Mouse (Mus musculus): ENCODE measurements at regions not wholly inside any gene's neighbourhood (a gene's known extent, or its start where the extent isn't known, plus 50 kb on each side); places are given as distances from the start of the nearest gene placed in this dataset.

- no peak for TF ChIP-seq CTCF (IDR thresholded peaks at IDR 0.05; ENCODE audit: borderline replicate concordance, insufficient read depth, low read depth, low read length)
- no peak for TF ChIP-seq POLR2A (IDR thresholded peaks at IDR 0.05; ENCODE audit: borderline replicate concordance, insufficient read depth, low read length)
These were observed 380.4 kb downstream of the Plk2 start for GRCm38 (mm10) chr13:110775251-110775650.
